Mouse (Mus musculus) liver, embryonic 14 days (tissue): ENCODE results near the gene Kcnq4. TPM values are rescaled to one million over a fixed set of nuclear protein-coding genes. Genes with fewer than 3 reads are reported as not detected.

Experiments used
- polyA plus RNA-seq: library from polyadenylated mRNA; depleted of rRNA; stranded (reverse); fragments of >200 nt; gene quantifications from 2 replicates; pipeline ENCODE4 v1.2.3, GENCODE M21; 2012; rRNA removed

The Kcnq4 gene
- polyA plus RNA-seq: 0.03 and 0.06 TPM in 2 replicates

DNA sequence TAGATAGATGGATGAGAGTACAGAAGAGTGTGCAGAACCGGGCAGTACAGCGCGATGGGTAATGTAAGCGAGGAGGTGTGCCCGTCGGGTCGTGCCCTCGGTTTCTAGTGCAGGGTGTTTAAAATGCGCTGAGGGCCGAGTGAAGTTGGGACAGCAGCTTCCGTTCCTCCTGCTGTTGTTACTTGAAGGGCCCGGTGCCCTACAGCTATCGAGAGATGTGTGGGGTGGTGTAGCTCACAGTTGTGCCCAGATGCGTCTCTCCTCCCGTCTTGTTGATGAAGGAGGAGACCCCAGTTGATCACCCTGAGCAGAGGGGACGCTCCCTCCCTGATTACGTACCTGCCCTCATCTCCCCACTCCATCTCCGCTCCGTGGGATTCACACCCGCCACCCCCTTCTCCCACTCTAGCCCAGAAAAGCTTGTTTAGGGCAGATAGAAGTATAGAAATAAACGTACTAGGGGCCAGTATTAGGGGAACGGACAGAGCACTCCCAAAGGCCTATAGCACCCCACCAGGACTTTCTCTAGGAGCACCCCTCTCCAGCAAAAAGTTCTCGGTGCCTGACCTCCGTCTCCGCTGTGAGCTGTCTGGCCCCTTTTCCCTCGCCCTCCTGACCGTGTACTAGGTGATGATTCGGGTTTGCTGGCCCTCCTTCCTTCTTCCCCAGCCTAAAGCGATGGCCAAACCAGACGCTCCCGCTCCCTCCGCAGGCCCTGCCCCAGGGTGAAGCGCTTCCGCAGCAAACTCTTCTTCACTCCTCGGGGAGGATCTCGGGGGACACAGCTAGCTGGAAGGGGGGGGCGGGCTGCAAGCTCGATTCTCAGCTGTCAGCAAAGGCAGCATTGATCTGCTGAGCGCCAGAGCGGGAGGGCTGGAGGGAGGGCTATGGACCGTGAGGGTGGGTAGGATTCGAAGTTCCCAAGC, at the start of gene Kcnq4:
Gene Kcnq4, minus strand, starts transcription at position 672 of the 926 bp plus-strand sequence.

DNA sequence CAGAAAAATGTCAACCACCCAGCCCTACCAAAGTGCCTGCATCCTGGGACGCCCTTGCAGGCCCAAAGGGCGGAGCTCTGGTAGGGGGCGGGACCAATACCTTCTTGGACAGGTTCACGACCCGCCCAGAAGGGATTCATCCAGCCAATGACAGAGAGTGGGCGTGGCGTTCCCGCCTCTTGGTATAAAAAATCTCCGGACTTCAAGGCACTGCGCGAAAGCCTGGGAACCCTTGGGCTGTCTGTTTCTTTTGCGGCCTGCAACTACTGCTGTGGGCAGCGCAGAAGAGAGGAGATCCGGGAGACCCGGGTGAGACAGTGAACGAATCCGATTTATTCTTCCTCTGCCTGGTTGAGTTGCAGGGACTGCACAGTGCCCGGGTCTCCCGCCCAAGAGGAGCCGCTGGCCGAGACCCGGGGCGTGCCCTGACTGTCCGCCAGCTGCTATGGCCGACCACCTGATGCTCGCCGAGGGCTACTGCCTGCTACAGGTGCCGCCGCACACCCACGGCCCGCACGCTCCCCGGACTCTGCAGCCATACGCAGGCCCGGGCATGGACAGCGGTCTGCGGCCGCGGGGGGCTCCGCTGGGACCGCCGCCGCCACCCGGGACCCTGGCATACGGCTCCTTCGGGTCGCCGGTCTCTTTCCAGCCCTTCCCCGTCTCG, 81.9 kb downstream of the Kcnq4 start, which contains the start of gene Cited4:
Gene Cited4, plus strand, starts transcription at position 215 of the 667 bp plus-strand sequence.

Other genes with a start within 250 kb of the Kcnq4 start
- gene Slfnl1, start 216.4 kb downstream of the Kcnq4 start, polyA plus RNA-seq: not detected in 2 replicates
- 20.4 and 22.8 TPM in 2 replicates for gene Ctps, start 178.3 kb downstream of the Kcnq4 start, polyA plus RNA-seq
- not detected in 2 replicates for gene Gm8439, start 159.9 kb downstream of the Kcnq4 start, polyA plus RNA-seq
- gene Cited4, start 82.0 kb downstream of the Kcnq4 start, polyA plus RNA-seq: 66.5 and 83.1 TPM in 2 replicates
- 46.2 and 52.7 TPM in 2 replicates for gene Nfyc, start 83.0 kb upstream of the Kcnq4 start, polyA plus RNA-seq
- 0.17 and 0.18 TPM in 2 replicates for gene Rims3, start 106.2 kb upstream of the Kcnq4 start, polyA plus RNA-seq
- 7.6 and 8.1 TPM in 2 replicates for gene Exo5, start 176.4 kb upstream of the Kcnq4 start, polyA plus RNA-seq
- gene Zfp69, start 203.1 kb upstream of the Kcnq4 start, polyA plus RNA-seq: 1.1 TPM in 2 replicates